Mouse (Mus musculus): ENCODE data around the gene Mindy4. TPM values are rescaled to one million over a fixed set of nuclear protein-coding genes. Genes with fewer than 3 reads are reported as not detected.

The Mindy4 gene
- total and polyA plus RNA-seq, 3 experiments, result 0.05 TPM; not detected in 2

GRCm38 (mm10) chr6:55191537-55191936 lies 11.6 kb upstream of the Mindy4 start:
- Histone ChIP-seq H3K9me3 (replicated peaks) (0 out of 2 replicates have a peak, but pooled peaks cover 2% of the 10 kb centered on the region), H3K36me3 (replicated peaks) (no peaks in the 10 kb centered on the region), H3K4me3 (ENCODE audit: low read depth, low read length) (no peak overlapping the region), H3K4me1 (ENCODE audit: insufficient read depth, low read depth, low read length) (no peaks in the 10 kb centered on the region), H3K27me3 (ENCODE audit: insufficient read depth, low read length) (peaks cover 2% of the 10 kb centered on the region; the same call in 1 of the 2 replicates)
- DNase-seq (ENCODE audit: low spot score) (no peak), ATAC-seq (ENCODE audit: extremely low read depth, insufficient number of reproducible peaks, low FRiP score, poor library complexity, severe bottlenecking) (no peak)
- no peak for TF ChIP-seq POLR2AphosphoS5 (IDR thresholded peaks at IDR 0.05; ENCODE audit: insufficient replicate concordance, low read depth, low read length)
- TF ChIP-seq GATA2 (IDR thresholded peaks at IDR 0.05; ENCODE audit: borderline replicate concordance, low read depth, low read length), result no peak
- no peak for TF ChIP-seq CTCF (IDR thresholded peaks at IDR 0.05; ENCODE audit: low read depth, low read length)
- no peak for TF ChIP-seq TAL1 (conservative IDR thresholded peaks at IDR 0.05; ENCODE audit: low read depth, low read length)
- TF ChIP-seq GATA1 (IDR thresholded peaks at IDR 0.05; ENCODE audit: borderline replicate concordance, low read length), result no peak

DNA sequence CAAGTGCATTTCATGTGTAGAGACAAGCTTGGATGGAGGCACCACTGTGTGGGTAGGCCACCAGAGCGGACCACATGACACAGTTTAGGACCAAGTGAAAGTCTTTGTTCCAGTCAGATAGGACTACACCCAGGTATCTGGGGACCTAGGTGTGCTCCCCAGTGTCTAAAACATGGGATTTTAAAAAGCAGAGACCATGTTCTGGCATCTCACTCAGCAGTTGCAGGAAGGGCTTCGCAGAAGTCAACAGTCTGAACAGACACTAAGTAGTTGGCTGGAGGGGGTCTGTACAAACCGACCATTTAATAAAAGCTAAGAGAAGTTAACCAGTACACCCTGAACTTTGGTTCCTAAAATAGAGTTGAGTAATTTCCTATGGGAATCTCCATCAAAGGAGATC lies 10.0 kb upstream of the Mindy4 start:
- TF ChIP-seq POLR2AphosphoS5 (IDR thresholded peaks at IDR 0.05; ENCODE audit: insufficient replicate concordance, low read depth, low read length) (no peak), CTCF (IDR thresholded peaks at IDR 0.05; ENCODE audit: low read depth, low read length) (no peak), GATA2 (IDR thresholded peaks at IDR 0.05; ENCODE audit: borderline replicate concordance, low read depth, low read length) (no peak), TAL1 (conservative IDR thresholded peaks at IDR 0.05; ENCODE audit: low read depth, low read length) (no peak), GATA1 (IDR thresholded peaks at IDR 0.05; ENCODE audit: borderline replicate concordance, low read length) (no peak)
- ATAC-seq (ENCODE audit: extremely low read depth, insufficient number of reproducible peaks, low FRiP score, poor library complexity, severe bottlenecking) (no peak), DNase-seq (ENCODE audit: low spot score) (no peak)
- H3K4me3 ChIP-seq (ENCODE audit: low read depth, low read length), result no peak overlapping the region
- H3K4me1 ChIP-seq (ENCODE audit: insufficient read depth, low read depth, low read length), result no peaks in the 10 kb centered on the region
- H3K36me3 ChIP-seq (replicated peaks), result no peaks in the 10 kb centered on the region
- 0 out of 2 replicates have a peak, but pooled peaks cover 2% of the 10 kb centered on the region for H3K9me3 ChIP-seq (replicated peaks)
- H3K27me3 ChIP-seq (ENCODE audit: insufficient read depth, low read length), result peaks cover 2% of the 10 kb centered on the region; the same call in 1 of the 2 replicates

GRCm38 (mm10) chr6:55199047-55199446 lies 4.1 kb upstream of the Mindy4 start:
- no peaks in the 10 kb centered on the region for H3K36me3 ChIP-seq (replicated peaks)
- TF ChIP-seq POLR2AphosphoS5 (IDR thresholded peaks at IDR 0.05; ENCODE audit: insufficient replicate concordance, low read depth, low read length) (no peak), GATA1 (IDR thresholded peaks at IDR 0.05; ENCODE audit: borderline replicate concordance, low read length) (no peak), CTCF (IDR thresholded peaks at IDR 0.05; ENCODE audit: low read depth, low read length) (no peak), TAL1 (conservative IDR thresholded peaks at IDR 0.05; ENCODE audit: low read depth, low read length) (no peak), GATA2 (IDR thresholded peaks at IDR 0.05; ENCODE audit: borderline replicate concordance, low read depth, low read length) (no peak)
- no peak for ATAC-seq (ENCODE audit: extremely low read depth, insufficient number of reproducible peaks, low FRiP score, poor library complexity, severe bottlenecking)
- no peak overlapping the region for H3K4me3 ChIP-seq (ENCODE audit: low read depth, low read length)
- H3K9me3 ChIP-seq (replicated peaks), result no peaks in the 10 kb centered on the region
- no peaks in the 10 kb centered on the region for H3K4me1 ChIP-seq (ENCODE audit: insufficient read depth, low read depth, low read length)
- no peak for DNase-seq (ENCODE audit: low spot score)
- H3K27me3 ChIP-seq (ENCODE audit: insufficient read depth, low read length), result peaks cover 8% of the 10 kb centered on the region

GRCm38 (mm10) chr6:55203931-55204330 lies 748 bp downstream of the Mindy4 start:
- ATAC-seq (ENCODE audit: extremely low read depth, insufficient number of reproducible peaks, low FRiP score, poor library complexity, severe bottlenecking) (no peak), DNase-seq (ENCODE audit: low spot score) (no peak)
- Histone ChIP-seq H3K4me3 (ENCODE audit: low read depth, low read length) (no peak overlapping the region), H3K36me3 (replicated peaks) (no peaks in the 10 kb centered on the region), H3K4me1 (ENCODE audit: insufficient read depth, low read depth, low read length) (no peaks in the 10 kb centered on the region), H3K27me3 (ENCODE audit: insufficient read depth, low read length) (peaks cover 6% of the 10 kb centered on the region), H3K9me3 (replicated peaks) (no peaks in the 10 kb centered on the region)
- no peak for TF ChIP-seq GATA2 (IDR thresholded peaks at IDR 0.05; ENCODE audit: borderline replicate concordance, low read depth, low read length)
- TF ChIP-seq GATA1 (IDR thresholded peaks at IDR 0.05; ENCODE audit: borderline replicate concordance, low read length), result no peak
- no peak for TF ChIP-seq CTCF (IDR thresholded peaks at IDR 0.05; ENCODE audit: low read depth, low read length)
- TF ChIP-seq TAL1 (conservative IDR thresholded peaks at IDR 0.05; ENCODE audit: low read depth, low read length), result no peak
- no peak for TF ChIP-seq POLR2AphosphoS5 (IDR thresholded peaks at IDR 0.05; ENCODE audit: insufficient replicate concordance, low read depth, low read length)

GRCm38 (mm10) chr6:55207786-55208185 lies 4.6 kb downstream of the Mindy4 start:
- DNase-seq (ENCODE audit: low spot score), result no peak
- H3K4me3 ChIP-seq (ENCODE audit: low read depth, low read length), result no peak overlapping the region
- H3K27me3 ChIP-seq (ENCODE audit: insufficient read depth, low read length), result peaks cover 6% of the 10 kb centered on the region
- ATAC-seq (ENCODE audit: extremely low read depth, insufficient number of reproducible peaks, low FRiP score, poor library complexity, severe bottlenecking), result no peak
- TF ChIP-seq POLR2AphosphoS5 (IDR thresholded peaks at IDR 0.05; ENCODE audit: insufficient replicate concordance, low read depth, low read length), result no peak
- TF ChIP-seq CTCF (IDR thresholded peaks at IDR 0.05; ENCODE audit: low read depth, low read length), result no peak
- no peak for TF ChIP-seq TAL1 (conservative IDR thresholded peaks at IDR 0.05; ENCODE audit: low read depth, low read length)
- TF ChIP-seq GATA1 (IDR thresholded peaks at IDR 0.05; ENCODE audit: borderline replicate concordance, low read length), result no peak
- no peak for TF ChIP-seq GATA2 (IDR thresholded peaks at IDR 0.05; ENCODE audit: borderline replicate concordance, low read depth, low read length)
- H3K9me3 ChIP-seq (replicated peaks), result no peaks in the 10 kb centered on the region
- H3K36me3 ChIP-seq (replicated peaks), result no peaks in the 10 kb centered on the region
- H3K4me1 ChIP-seq (ENCODE audit: insufficient read depth, low read depth, low read length), result no peaks in the 10 kb centered on the region

DNA sequence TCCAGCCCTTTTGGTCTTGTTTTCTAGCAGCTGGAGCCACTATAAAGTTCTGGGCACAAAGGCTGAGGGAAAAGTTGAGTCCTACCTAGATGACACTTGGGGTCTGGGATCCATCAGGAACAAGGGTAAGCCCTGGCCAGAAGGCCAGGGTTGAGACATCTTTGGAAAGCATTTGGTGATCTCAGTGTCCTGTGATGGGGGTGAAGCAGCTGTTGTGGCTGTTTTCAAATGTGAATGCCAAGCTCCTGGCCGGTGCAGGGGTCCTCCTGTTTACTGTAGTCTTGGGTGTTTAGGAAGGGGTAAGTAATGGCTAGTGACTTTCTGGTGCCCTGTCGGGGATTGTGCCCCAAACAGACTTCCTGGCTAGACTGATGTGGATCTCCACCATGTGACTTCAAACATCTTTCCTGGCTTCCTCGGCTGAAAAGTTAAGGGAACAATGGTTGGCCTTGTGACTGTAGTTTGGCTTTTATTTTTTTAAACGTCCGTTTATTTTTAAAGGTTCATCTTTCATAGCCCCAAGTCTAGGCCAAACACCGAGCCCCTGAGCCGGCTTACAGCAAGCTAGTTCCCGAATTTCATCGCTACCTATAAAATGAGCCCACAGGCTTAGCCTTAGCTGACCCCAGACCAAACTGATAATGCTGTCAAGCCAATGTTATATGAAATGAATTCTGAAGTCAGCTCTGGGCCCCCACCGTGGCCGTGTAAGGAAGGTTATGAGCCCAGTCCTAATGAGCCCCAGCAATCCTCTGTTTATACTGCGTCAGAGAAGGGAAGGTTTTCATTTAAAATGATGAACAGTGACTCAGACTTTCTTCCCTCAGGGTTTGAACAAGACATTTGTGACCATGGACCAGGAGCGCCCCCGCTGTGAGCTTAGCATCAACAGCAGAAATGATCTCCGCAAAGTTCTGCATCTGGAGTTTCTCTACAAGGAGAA lies 7.5 kb downstream of the Mindy4 start:
- Histone ChIP-seq H3K36me3 (replicated peaks) (no peaks in the 10 kb centered on the region), H3K4me3 (ENCODE audit: low read depth, low read length) (no peak overlapping the region), H3K4me1 (ENCODE audit: insufficient read depth, low read depth, low read length) (no peaks in the 10 kb centered on the region), H3K9me3 (replicated peaks) (no peaks in the 10 kb centered on the region), H3K27me3 (ENCODE audit: insufficient read depth, low read length) (peaks cover 3% of the 10 kb centered on the region; the same call in 1 of the 2 replicates)
- DNase-seq (ENCODE audit: low spot score) (no peak), ATAC-seq (ENCODE audit: extremely low read depth, insufficient number of reproducible peaks, low FRiP score, poor library complexity, severe bottlenecking) (no peak)
- TF ChIP-seq CTCF (IDR thresholded peaks at IDR 0.05; ENCODE audit: low read depth, low read length) (no peak), POLR2AphosphoS5 (IDR thresholded peaks at IDR 0.05; ENCODE audit: insufficient replicate concordance, low read depth, low read length) (no peak), GATA1 (IDR thresholded peaks at IDR 0.05; ENCODE audit: borderline replicate concordance, low read length) (no peak), TAL1 (conservative IDR thresholded peaks at IDR 0.05; ENCODE audit: low read depth, low read length) (no peak), GATA2 (IDR thresholded peaks at IDR 0.05; ENCODE audit: borderline replicate concordance, low read depth, low read length) (no peak)

Data from G1E (cell line).